Mouse (Mus musculus): ENCODE data around the gene Stk36. TPM values are rescaled to one million over a fixed set of nuclear protein-coding genes. Genes with fewer than 3 reads are reported as not detected.

Gene Stk36
- polyA plus RNA-seq, 1 experiment from 2014 or later: 12.5 TPM

GRCm38 (mm10) chr1:74600501-74601266 is 561 bp upstream of the Stk36 start:
- in situ Hi-C loops (cut with MboI; ENCODE audit: low pct_unique_long_range_greater_than_20kb): no loop called here
- peak; percentile 40 for ATAC-seq
- H3K27me3 ChIP-seq: no peaks in the 10 kb centered on the region
- ChIA-PET POLR2A (interaction anchor here (0.7 to 1.8 kb wide), 6 partner anchors 11 to 64 kb away, joined by 3 to 9 read pairs (median 4); partner anchors contain the start of genes Bcs1l and Zfp142), CTCF (no interaction called here)
- DNase-seq (ENCODE audit: low read depth, low spot score): no peak
- no peak for TF ChIP-seq CTCF (IDR thresholded peaks at IDR 0.05)

GRCm38 (mm10) chr1:74624183-74624582 is 22.9 kb downstream of the Stk36 start:
- no peak for TF ChIP-seq CTCF (IDR thresholded peaks at IDR 0.05)
- POLR2A ChIA-PET: no interaction called here
- DNase-seq (ENCODE audit: low read depth, low spot score): no peak
- H3K27me3 ChIP-seq: no peaks in the 10 kb centered on the region
- in situ Hi-C loops (cut with MboI; ENCODE audit: low pct_unique_long_range_greater_than_20kb): no loop called here
- CTCF ChIA-PET: no interaction called here
- no peak for ATAC-seq

- in situ Hi-C loops (cut with MboI; ENCODE audit: low pct_unique_long_range_greater_than_20kb): no loop called here
- ChIA-PET POLR2A (interaction anchor here (1.0 kb wide), 1 partner anchor 25 kb away, joined by 3 read pairs; the partner anchor contains the start of genes Rnf25 and Stk36), CTCF (no interaction called here)
- DNase-seq (ENCODE audit: low read depth, low spot score) (no peak), ATAC-seq (no peak)
- H3K27me3 ChIP-seq: no peaks in the 10 kb centered on the region
- TF ChIP-seq CTCF (IDR thresholded peaks at IDR 0.05): no peak
Measured at GRCm38 (mm10) chr1:74626076-74626475, 24.8 kb downstream of the Stk36 start.

- H3K27me3 ChIP-seq: no peaks in the 10 kb centered on the region
- in situ Hi-C loops (cut with MboI; ENCODE audit: low pct_unique_long_range_greater_than_20kb): no loop called here
Measured at GRCm38 (mm10) chr1:74628001-74628400, 26.8 kb downstream of the Stk36 start.

GRCm38 (mm10) chr1:74632734-74633133 is 31.5 kb downstream of the Stk36 start:
- in situ Hi-C loops (cut with MboI; ENCODE audit: low pct_unique_long_range_greater_than_20kb): no loop called here

More at GRCm38 (mm10) chr1:74628001-74628400, 26.8 kb downstream of the Stk36 start:
- ChIA-PET CTCF (interaction anchor here (1.6 kb wide), 1 partner anchor 15 kb away, joined by 4 read pairs; no protein-coding TSS in a partner anchor), POLR2A (interaction anchor here (0.6 kb wide), 1 partner anchor 130 kb away, joined by 3 read pairs; no protein-coding TSS in a partner anchor)
- DNase-seq (ENCODE audit: low read depth, low spot score) (no peak), ATAC-seq (no peak)
- no peak for TF ChIP-seq CTCF (IDR thresholded peaks at IDR 0.05)

GRCm38 (mm10) chr1:74643524-74643923 is 42.3 kb downstream of the Stk36 start:
- ChIA-PET POLR2A (no interaction called here), CTCF (interaction anchor here (0.7 to 2.2 kb wide), 12 partner anchors 9 to 118 kb away, joined by 3 to 9 read pairs (median 4); no protein-coding TSS in a partner anchor)
- no peak for DNase-seq (ENCODE audit: low read depth, low spot score)
- no peak for TF ChIP-seq CTCF (IDR thresholded peaks at IDR 0.05)
- no peaks in the 10 kb centered on the region for H3K27me3 ChIP-seq
- in situ Hi-C loops (cut with MboI; ENCODE audit: low pct_unique_long_range_greater_than_20kb): loop anchor here (10.0 kb wide), 1 partner anchor 111 kb away; no protein-coding TSS in a partner anchor
- ATAC-seq: no peak

More at GRCm38 (mm10) chr1:74632734-74633133, 31.5 kb downstream of the Stk36 start:
- no peaks in the 10 kb centered on the region for H3K27me3 ChIP-seq
- DNase-seq (ENCODE audit: low read depth, low spot score) (no peak), ATAC-seq (no peak)
- CTCF ChIA-PET: interaction anchor here (1.3 kb wide), 1 partner anchor 11 kb away, joined by 3 read pairs; no protein-coding TSS in a partner anchor
- POLR2A ChIA-PET: interaction anchor here (1.1 kb wide), 1 partner anchor 12 kb away, joined by 3 read pairs; no protein-coding TSS in a partner anchor
- TF ChIP-seq CTCF (IDR thresholded peaks at IDR 0.05): no peak

GRCm38 (mm10) chr1:74643926-74644325 is 42.7 kb downstream of the Stk36 start:
- DNase-seq (ENCODE audit: low read depth, low spot score): no peak
- in situ Hi-C loops (cut with MboI; ENCODE audit: low pct_unique_long_range_greater_than_20kb): loop anchor here (10.0 kb wide), 1 partner anchor 111 kb away; no protein-coding TSS in a partner anchor
- H3K27me3 ChIP-seq: no peaks in the 10 kb centered on the region
- TF ChIP-seq CTCF (IDR thresholded peaks at IDR 0.05): peak; percentile 57
- no peak for ATAC-seq
- ChIA-PET POLR2A (no interaction called here), CTCF (interaction anchor here (0.7 to 2.2 kb wide), 12 partner anchors 9 to 117 kb away, joined by 3 to 9 read pairs (median 4); no protein-coding TSS in a partner anchor)

GRCm38 (mm10) chr1:74661448-74662195 is 60.4 kb downstream of the Stk36 start, which contains the start of gene Ttll4:
Gene Ttll4, plus strand, starts transcription at chr1:74661745.
- peak; percentile 99 for ATAC-seq
- ChIA-PET POLR2A (interaction anchor here (0.6 kb wide), 1 partner anchor 39 kb away, joined by 6 read pairs; no protein-coding TSS in a partner anchor), CTCF (interaction anchor here (1.6 to 1.7 kb wide), 2 partner anchors 10 to 18 kb away, joined by 4 to 6 read pairs; no protein-coding TSS in a partner anchor)
- in situ Hi-C loops (cut with MboI; ENCODE audit: low pct_unique_long_range_greater_than_20kb): no loop called here
- DNase-seq (ENCODE audit: low read depth, low spot score): peak; percentile 66
- H3K27me3 ChIP-seq: no peaks in the 10 kb centered on the region
- TF ChIP-seq CTCF (IDR thresholded peaks at IDR 0.05): peak; percentile 88

GRCm38 (mm10) chr1:74662253-74662865 is 61.1 kb downstream of the Stk36 start:
- no peak for TF ChIP-seq CTCF (IDR thresholded peaks at IDR 0.05)
- CTCF ChIA-PET: interaction anchor here (1.2 to 1.7 kb wide), 3 partner anchors 9 to 18 kb away, joined by 4 to 6 read pairs (median 4); no protein-coding TSS in a partner anchor
- no peaks in the 10 kb centered on the region for H3K27me3 ChIP-seq
- POLR2A ChIA-PET: interaction anchor here (0.6 kb wide), 1 partner anchor 39 kb away, joined by 6 read pairs; no protein-coding TSS in a partner anchor
- in situ Hi-C loops (cut with MboI; ENCODE audit: low pct_unique_long_range_greater_than_20kb): no loop called here
- ATAC-seq (no peak), DNase-seq (ENCODE audit: low read depth, low spot score) (no peak)

GRCm38 (mm10) chr1:74665153-74665552 is 63.9 kb downstream of the Stk36 start:
- ATAC-seq (no peak), DNase-seq (ENCODE audit: low read depth, low spot score) (no peak)
- ChIA-PET CTCF (no interaction called here), POLR2A (interaction anchor here (1.6 kb wide), 1 partner anchor 64 kb away, joined by 4 read pairs; the partner anchor contains the start of genes Rnf25 and Stk36)
- in situ Hi-C loops (cut with MboI; ENCODE audit: low pct_unique_long_range_greater_than_20kb): no loop called here
- H3K27me3 ChIP-seq: no peaks in the 10 kb centered on the region
- no peak for TF ChIP-seq CTCF (IDR thresholded peaks at IDR 0.05)
